Comparison of ENCODE assay signal across 8 mouse cellular contexts in the genomic region with DNA sequence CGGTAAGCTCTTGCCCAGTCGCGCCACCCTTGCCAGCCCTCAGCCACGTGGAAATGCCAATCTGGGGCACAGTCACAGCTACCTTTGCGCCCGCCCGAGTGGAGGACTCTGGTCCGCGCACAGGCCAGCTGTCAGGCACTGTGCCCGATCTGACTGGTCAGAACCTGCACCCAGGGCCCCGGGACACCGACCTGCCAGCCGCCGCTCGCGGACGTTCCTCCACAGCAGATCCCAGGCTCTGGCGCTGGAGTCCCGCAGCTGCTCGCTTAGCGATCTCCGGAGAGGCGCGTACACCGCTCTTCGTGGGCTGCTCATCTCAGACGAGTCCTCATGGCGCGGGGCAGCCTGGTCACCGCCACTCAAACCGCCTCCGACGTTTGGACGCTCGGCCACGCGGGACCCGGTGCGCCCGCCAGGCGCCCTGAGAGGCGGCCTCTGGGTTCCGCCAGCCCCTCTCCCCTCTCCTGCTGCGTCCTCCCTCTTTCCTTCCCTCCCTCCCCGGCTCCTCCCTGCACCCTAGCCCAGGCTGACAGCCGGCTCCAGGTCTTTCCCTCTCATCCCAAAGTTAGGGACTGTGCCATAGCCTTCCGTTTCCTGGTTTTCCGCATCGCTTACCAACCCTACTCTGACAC. TPM values are rescaled to one million over a fixed set of nuclear protein-coding genes. Genes with fewer than 3 reads are reported as not detected.
DNase-seq lines count a peak whose midpoint lies in the region; ATAC-seq and TF ChIP-seq lines count a peak whose summit lies in the region.

A gene (minus strand): TSS at position 437 of the 632 bp plus-strand sequence.

- no peaks in the 10 kb centered on the region for H3K79me2 ChIP-seq in CH12.LX (replicated peaks; ENCODE audit: control insufficient read depth, extremely low read depth, insufficient read depth, poor library complexity, severe bottlenecking)

- intact Hi-C loops in heart, postnatal 14 days (cut with DNase I): no loop called here

- no peaks in the 10 kb centered on the region for H3K27me3 ChIP-seq in CH12.LX (replicated peaks)
- H3K27me3 ChIP-seq in forebrain, embryonic 14.5 days (replicated peaks; ENCODE audit: control insufficient read depth, insufficient read depth, low read length): peaks cover 5% of the 10 kb centered on the region; the same call in 1 of the 2 replicates
- peaks cover 6% of the 10 kb centered on the region; the same call in 1 of the 2 replicates for H3K27me3 ChIP-seq in lung, embryonic 14.5 days (ENCODE audit: insufficient read depth, low read length)

- no peaks in the 10 kb centered on the region for H3K9me3 ChIP-seq in CH12.LX (replicated peaks; ENCODE audit: low read length)
- H3K9me3 ChIP-seq in forebrain, embryonic 14.5 days (replicated peaks; ENCODE audit: control insufficient read depth, low read length): no peaks in the 10 kb centered on the region
- no peaks in the 10 kb centered on the region for H3K9me3 ChIP-seq in lung, embryonic 14.5 days (ENCODE audit: low read depth, low read length)

- under 1% methylated on average over 48 of the region's 49 CpGs for WGBS in forebrain, embryonic 14.5 days
- 1% methylated on average over 47 of the region's 49 CpGs for WGBS in lung, embryonic 14.5 days

- H3K27ac ChIP-seq in CH12.LX (ENCODE audit: insufficient read depth, low read depth): no peak within 1 kb of the TSS
- H3K27ac ChIP-seq in forebrain, embryonic 14.5 days (ENCODE audit: low read depth, low read length): no peak within 1 kb of the TSS
- H3K27ac ChIP-seq in lung, embryonic 14.5 days (ENCODE audit: low read depth): no peak within 1 kb of the TSS

- TF ChIP-seq RAD21 in CH12.LX (IDR thresholded peaks at IDR 0.05; ENCODE audit: low read depth, low read length): no peak

- no peak for TF ChIP-seq EP300 in CH12.LX (IDR thresholded peaks at IDR 0.05; ENCODE audit: low read length)

- no peak within 1 kb of the TSS for H3K4me2 ChIP-seq in CH12.LX (ENCODE audit: insufficient read depth, low read depth, poor library complexity, severe bottlenecking)
- H3K4me2 ChIP-seq in forebrain, embryonic 14.5 days (ENCODE audit: low read length): peak within 1 kb of the TSS; percentile 90
- H3K4me2 ChIP-seq in lung, embryonic 14.5 days: peak within 1 kb of the TSS; percentile 97

- TF ChIP-seq POLR2A in CH12.LX (IDR thresholded peaks at IDR 0.05; ENCODE audit: low read depth, low read length): no peak

- no peaks in the 10 kb centered on the region for H3K4me1 ChIP-seq in CH12.LX (ENCODE audit: control insufficient read depth in 1 of 2, insufficient read depth in 2 of 2)
- peaks cover 6% of the 10 kb centered on the region; the same call in 1 of the 2 replicates for H3K4me1 ChIP-seq in forebrain, embryonic 14.5 days (ENCODE audit: control insufficient read depth, insufficient read depth, low read length)
- H3K4me1 ChIP-seq in lung, embryonic 14.5 days (ENCODE audit: insufficient read depth): peaks cover 5% of the 10 kb centered on the region

- H3K36me3 ChIP-seq in CH12.LX (replicated peaks in 1 of 2; ENCODE audit: control insufficient read depth in 1 of 2, insufficient read depth in 1 of 2, low read length in 1 of 2): no peaks in the 10 kb centered on the region
- H3K36me3 ChIP-seq in forebrain, embryonic 14.5 days (ENCODE audit: control insufficient read depth, insufficient read depth, low read length): no peaks in the 10 kb centered on the region
- H3K36me3 ChIP-seq in lung, embryonic 14.5 days (ENCODE audit: insufficient read depth): no peaks in the 10 kb centered on the region

- no peak within 1 kb of the TSS for H3K4me3 ChIP-seq in CH12.LX (replicated peaks in 1 of 3; ENCODE audit: low read depth in 2 of 3, low read length in 2 of 3, poor library complexity in 1 of 3)
- peak within 1 kb of the TSS; percentile 46 for H3K4me3 ChIP-seq in forebrain, embryonic 14.5 days (ENCODE audit: low read depth, low read length)
- H3K4me3 ChIP-seq in lung, embryonic 14.5 days (ENCODE audit: low read depth, low read length): peak within 1 kb of the TSS; percentile 63

- DNase-seq in CH12.LX (ENCODE audit: extremely low read depth): no peak
- DNase-seq in adrenal gland, postnatal 10 days: peak; percentile 71
- DNase-seq in forebrain, embryonic 14.5 days (ENCODE audit: low spot score): peak; percentile 49
- peak; percentile 43 to 55 for DNase-seq in heart, postnatal 14 days
- DNase-seq in kidney, postnatal 4 days: peak; percentile 70 to 80
- DNase-seq in lung, embryonic 14.5 days: peak; percentile 71
- peak; percentile 22 for DNase-seq in ovary, postnatal 14 days (ENCODE audit: low spot score)

- ATAC-seq in forebrain, embryonic 14.5 days: peak; percentile 69
- ATAC-seq in lung, embryonic 14.5 days (ENCODE audit: insufficient read depth): peak; percentile 91
- ATAC-seq in inflammation-experienced regulatory T-cells, adult 6 months: no peak

- in situ Hi-C loops in CH12.LX (cut with MboI; ENCODE audit: low pct_ligation_motif_present, low pct_unique_long_range_greater_than_20kb, low sequenced_read_pairs): no loop called here

- no peak for TF ChIP-seq CTCF in CH12.LX (conservative IDR thresholded peaks at IDR 0.05 in 1 of 2, IDR thresholded peaks at IDR 0.05 in 1 of 2; ENCODE audit: low read depth in 2 of 2, low read length in 2 of 2)
- no peak for TF ChIP-seq CTCF in lung, embryonic 14.5 days (IDR thresholded peaks at IDR 0.05; ENCODE audit: low read depth)

- dilution Hi-C loops in CH12.LX (cut with MboI; ENCODE audit: extremely low pct_ligation_motif_present, extremely low pct_unique_long_range_greater_than_20kb, low sequenced_read_pairs): no loop called here

- H3K9ac ChIP-seq in CH12.LX (ENCODE audit: insufficient read depth, low read depth): no peak within 1 kb of the TSS
- H3K9ac ChIP-seq in forebrain, embryonic 14.5 days (ENCODE audit: low read length): peak within 1 kb of the TSS; percentile 62
- H3K9ac ChIP-seq in lung, embryonic 14.5 days: peak within 1 kb of the TSS; percentile 74

TF ChIP-seq in CH12.LX, 34 proteins besides CTCF, POLR2A, EP300 and RAD21:
- TF ChIP-seq MAX (IDR thresholded peaks at IDR 0.05; ENCODE audit: low read length) (no peak), MAFK (IDR thresholded peaks at IDR 0.05; ENCODE audit: insufficient replicate concordance, low read length) (no peak), ETS1 (conservative IDR thresholded peaks at IDR 0.05; ENCODE audit: low read depth, low read length) (no peak), ZMIZ1 (IDR thresholded peaks at IDR 0.05; ENCODE audit: low read depth, low read length) (no peak), BHLHE40 (IDR thresholded peaks at IDR 0.05; ENCODE audit: low read depth, low read length) (no peak), TCF12 (IDR thresholded peaks at IDR 0.05; ENCODE audit: low read depth, low read length) (no peak), UBTF (IDR thresholded peaks at IDR 0.05; ENCODE audit: low read depth, low read length) (no peak), GABPA (IDR thresholded peaks at IDR 0.05; ENCODE audit: insufficient replicate concordance, low read depth, low read length) (no peak), CHD2 (IDR thresholded peaks at IDR 0.05; ENCODE audit: low read length) (no peak), ZC3H11A (IDR thresholded peaks at IDR 0.05; ENCODE audit: low read depth, low read length) (no peak), KAT2A (IDR thresholded peaks at IDR 0.05; ENCODE audit: insufficient replicate concordance, low read length) (no peak), E2F4 (IDR thresholded peaks at IDR 0.05; ENCODE audit: insufficient replicate concordance, low read depth, low read length) (no peak)

RNA-seq across cellular contexts. Expression of the gene that starts here (rescaled TPM):
- total RNA-seq in CH12.LX (2012; rRNA removed) (104 and 154 TPM in 2 replicates), CH12.LX (2014; rRNA removed) (59.9 and 73.6 TPM in 2 replicates)
- polyA plus RNA-seq in CH12.LX (2012; ENCODE audit: insufficient read length, low read depth): 33.5 and 34.9 TPM in 2 replicates
- 10 to 100 TPM; 22.6 to 30.1 TPM for total RNA-seq in adrenal gland, postnatal 10 days (2021)
- 2.0 and 2.9 TPM in 2 replicates for polyA plus RNA-seq in forebrain, embryonic 14.5 days (2014; fragmentation: Nextera tagmentation; extraction: Ambion mirVana)
- 10 to 100 TPM; 23.0 to 23.3 TPM for total RNA-seq in heart, postnatal 14 days (2021)
- 14.4 and 14.5 TPM in 2 replicates for polyA plus RNA-seq in lung, embryonic 14.5 days (2014; fragmentation: Nextera tagmentation; extraction: Ambion mirVana)
- polyA plus RNA-seq in inflammation-experienced regulatory T-cells, adult 6 months (2017; shearing (Covaris generic)): under 1 TPM in 1 of 3 experiments, not detected in 2; 0.30 TPM

Comparison
In these comparisons a context has a peak if more than half of its experiments do, and no peak if none do; other contexts are left out.
1. H3K4me3 ChIP-seq: peak in forebrain, embryonic 14.5 days (single experiment) and lung, embryonic 14.5 days (single experiment); none in CH12.LX (0 of 3).